Comparison of ENCODE assay signal across 8 mouse cellular contexts in genomic region chr1:37866286-37866685, GRCm38 (mm10). TPM values are rescaled to one million over a fixed set of nuclear protein-coding genes. Genes with fewer than 3 reads are reported as not detected.
DNase-seq lines count a peak whose midpoint lies in the region; ATAC-seq and TF ChIP-seq lines count a peak whose summit lies in the region.

Gene Tsga10 (minus strand): TSS chr1:37866429.

- no peaks in the 10 kb centered on the region for H3K27me3 ChIP-seq in kidney, adult 2 months (replicated peaks; ENCODE audit: control insufficient read depth, insufficient read depth, low read length)
- peaks cover 5% of the 10 kb centered on the region; the same call in 1 of the 2 replicates for H3K27me3 ChIP-seq in hindbrain, embryonic 16.5 days (replicated peaks; ENCODE audit: control insufficient read depth, insufficient read depth, low read length)

- peak within 1 kb of the TSS; percentile 86 for H3K4me2 ChIP-seq in hindbrain, embryonic 16.5 days (ENCODE audit: low read length)

- WGBS in kidney, adult 2 months = 85% methylated on average over 6 of the region's 6 CpGs
- 85% methylated on average over 6 of the region's 6 CpGs for WGBS in bone marrow, adult 2 months
- 85% methylated on average over 6 of the region's 6 CpGs for WGBS in hindbrain, embryonic 16.5 days

- peak within 1 kb of the TSS; percentile 62 for H3K4me3 ChIP-seq in kidney, adult 2 months (ENCODE audit: insufficient read depth, low read depth, low read length)
- peak within 1 kb of the TSS; percentile 79 for H3K4me3 ChIP-seq in bone marrow, adult 2 months (replicated peaks; ENCODE audit: control insufficient read depth, low read depth, low read length)
- peak within 1 kb of the TSS; percentile 76 for H3K4me3 ChIP-seq in hindbrain, embryonic 16.5 days (ENCODE audit: low read length)

- no peaks in the 10 kb centered on the region for H3K9me3 ChIP-seq in hindbrain, embryonic 16.5 days (ENCODE audit: control insufficient read depth, low read length)

- no peaks in the 10 kb centered on the region; the same call in 1 of the 2 replicates for H3K4me1 ChIP-seq in kidney, adult 2 months (ENCODE audit: control insufficient read depth, insufficient read depth, low read length)
- peaks cover 3% of the 10 kb centered on the region for H3K4me1 ChIP-seq in bone marrow, adult 2 months (ENCODE audit: control insufficient read depth, insufficient read depth, low read length)
- peaks cover 4% of the 10 kb centered on the region for H3K4me1 ChIP-seq in hindbrain, embryonic 16.5 days (ENCODE audit: control insufficient read depth, insufficient read depth, low read depth, low read length)

- H3K9ac ChIP-seq in hindbrain, embryonic 16.5 days (ENCODE audit: low read depth, low read length) = peak within 1 kb of the TSS; percentile 86

- DNase-seq in kidney, adult 2 months = no peak
- no peak for DNase-seq in kidney, postnatal 10 days
- no peak for DNase-seq in ovary, postnatal 36 days (ENCODE audit: low spot score)
- no peak for DNase-seq in ovary, postnatal 14 days (ENCODE audit: low spot score)

- TF ChIP-seq CTCF in kidney, adult 2 months (conservative IDR thresholded peaks at IDR 0.05; ENCODE audit: insufficient read depth, insufficient read length, low read depth, low read length) = no peak
- TF ChIP-seq CTCF in bone marrow, adult 2 months (IDR thresholded peaks at IDR 0.05; ENCODE audit: control insufficient read depth, insufficient read depth, low read length) = no peak

- H3K36me3 ChIP-seq in kidney, adult 2 months (ENCODE audit: control insufficient read depth, insufficient read depth, low read length) = no peaks in the 10 kb centered on the region
- H3K36me3 ChIP-seq in hindbrain, embryonic 16.5 days (ENCODE audit: control insufficient read depth, insufficient read depth, low read length) = no peaks in the 10 kb centered on the region

- ATAC-seq in hindbrain, embryonic 16.5 days = no peak
- no peak for ATAC-seq in megakaryocyte, adult 5-6 weeks (ENCODE audit: poor library complexity, severe bottlenecking)
- ATAC-seq in granulocyte monocyte progenitor cell, adult 5-6 weeks (replicated peaks; ENCODE audit: poor library complexity, severe bottlenecking) = no peak

- H3K27ac ChIP-seq in kidney, adult 2 months (ENCODE audit: insufficient read depth, low read depth, low read length) = peak within 1 kb of the TSS; percentile 52
- peak within 1 kb of the TSS; percentile 73 for H3K27ac ChIP-seq in bone marrow, adult 2 months (ENCODE audit: control insufficient read depth, insufficient read depth, low read depth, low read length, poor library complexity)
- peak within 1 kb of the TSS; percentile 94 for H3K27ac ChIP-seq in hindbrain, embryonic 16.5 days (ENCODE audit: low read depth, low read length)

- TF ChIP-seq POLR2A in kidney, adult 2 months (IDR thresholded peaks at IDR 0.05; ENCODE audit: low read depth, low read length) = no peak
- TF ChIP-seq POLR2A in bone marrow, adult 2 months (IDR thresholded peaks at IDR 0.05; ENCODE audit: borderline replicate concordance, control insufficient read depth, low read depth, low read length) = no peak

RNA-seq across cellular contexts. Expression of gene Tsga10, which starts in this region (rescaled TPM):
- 0.71 and 0.72 TPM in 2 replicates for polyA plus RNA-seq in kidney, adult 2 months (2012; rRNA removed)
- 0.95 and 3.6 TPM in 2 replicates for polyA plus RNA-seq in bone marrow, adult 2 months (2011; ENCODE audit: insufficient read depth, insufficient read length, low replicate concordance, missing spikeins)
- polyA plus RNA-seq in hindbrain, embryonic 16.5 days (2015; fragmentation: Nextera tagmentation; extraction: Ambion mirVana) = 12.8 and 13.9 TPM in 2 replicates
- total RNA-seq in megakaryocyte, adult 5-6 weeks (2015) = 12.5 and 15.0 TPM in 2 replicates
- total RNA-seq in megakaryocyte, adult 5-6 weeks (2017) = 14.1 and 14.8 TPM in 2 replicates
- total RNA-seq in granulocyte monocyte progenitor cell, adult 5-6 weeks (2014; fragmentation: Nextera tagmentation) = 5.7 TPM in 2 replicates
- 8.1 and 8.2 TPM in 2 replicates for total RNA-seq in granulocyte monocyte progenitor cell, adult 5-6 weeks (2017)
